ENCODE assay signal across 16 mouse cellular contexts in the genomic region with DNA sequence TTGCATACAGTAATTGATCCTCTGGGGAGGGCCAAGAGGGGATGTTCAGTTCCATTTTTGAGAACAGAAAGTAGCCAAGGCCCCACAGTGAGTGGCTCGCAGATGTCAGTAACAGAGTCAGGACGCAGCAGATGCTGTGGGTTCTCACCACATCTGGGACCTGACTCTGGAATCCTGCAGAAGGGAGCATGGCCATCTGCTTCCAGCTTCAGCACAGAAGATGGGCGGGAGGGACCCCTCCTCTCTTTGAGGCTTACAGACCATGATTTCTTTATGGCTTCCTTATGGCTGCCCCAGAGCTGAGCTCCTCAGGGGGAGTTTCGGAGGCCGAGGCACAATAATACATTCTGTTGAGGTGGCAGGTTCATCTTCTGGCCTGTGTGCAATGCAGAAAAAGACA.
A peak's percentile ranks its signal among the peaks of the same experiment; 100 is the strongest.
DNase-seq lines count a peak whose midpoint lies in the region; ATAC-seq lines count a peak whose summit lies in the region.
"Had no signal": no experiment of that assay in that cellular context is flagged by ENCODE, and none has a peak within 500 bp of the region (broad histone marks: within the 10 kb centered on the region; RNA-seq: fewer than 3 reads in every experiment).

No protein-coding gene starts in this region.

- no peaks in the 10 kb centered on the region for H3K27me3 ChIP-seq in midbrain, embryonic 14.5 days (ENCODE audit: control insufficient read depth, insufficient read depth, low read length)
- H3K27me3 ChIP-seq in midbrain, embryonic 11.5 days (ENCODE audit: control insufficient read depth, insufficient read depth, low read length) = no peaks in the 10 kb centered on the region
- H3K27me3 ChIP-seq in limb, embryonic 12.5 days = peaks cover 9% of the 10 kb centered on the region; the same call in 1 of the 2 replicates

- H3K9me3 ChIP-seq in midbrain, embryonic 14.5 days (ENCODE audit: control insufficient read depth, low read length) = no peaks in the 10 kb centered on the region
- no peaks in the 10 kb centered on the region for H3K9me3 ChIP-seq in midbrain, embryonic 11.5 days (ENCODE audit: control insufficient read depth, low read length)
- H3K9me3 ChIP-seq in limb, embryonic 12.5 days = no peaks in the 10 kb centered on the region

- whole genome bisulfite sequencing in midbrain, embryonic 14.5 days = 55% methylated on average over 5 of the region's 5 CpGs
- 71% methylated on average over 5 of the region's 5 CpGs for WGBS in midbrain, embryonic 11.5 days
- 13% methylated on average over 5 of the region's 5 CpGs for WGBS in limb, embryonic 12.5 days

- no peaks in the 10 kb centered on the region for H3K36me3 ChIP-seq in midbrain, embryonic 14.5 days (ENCODE audit: control insufficient read depth, insufficient read depth, low read length)
- H3K36me3 ChIP-seq in midbrain, embryonic 11.5 days (ENCODE audit: control insufficient read depth, insufficient read depth, low read length) = no peaks in the 10 kb centered on the region
- no peaks in the 10 kb centered on the region for H3K36me3 ChIP-seq in limb, embryonic 12.5 days

- peaks cover 4% of the 10 kb centered on the region for H3K4me1 ChIP-seq in midbrain, embryonic 14.5 days (ENCODE audit: control insufficient read depth, insufficient read depth, low read length)
- no peaks in the 10 kb centered on the region for H3K4me1 ChIP-seq in midbrain, embryonic 11.5 days (ENCODE audit: control insufficient read depth, insufficient read depth, low read length)
- H3K4me1 ChIP-seq in limb, embryonic 12.5 days (replicated peaks) = peaks cover 12% of the 10 kb centered on the region

- peak; percentile 6 for DNase-seq in embryo, embryonic 10 days (ENCODE audit: low spot score)
- DNase-seq in embryo, embryonic 9.5 days (ENCODE audit: extremely low spot score) = no peak
- peak; percentile 44 for DNase-seq in midbrain, embryonic 14.5 days
- DNase-seq in midbrain, embryonic 11.5 days (ENCODE audit: low spot score, missing footprints) = no peak
- no peak for DNase-seq in cerebellum, postnatal 25 days
- DNase-seq in cerebellum, adult 9-11 months = no peak
- no peak for DNase-seq in cerebellum, postnatal 36 days
- DNase-seq: cerebellum, adult 2 months; heart, postnatal 14 days; kidney, postnatal 14 days; lung, adult 18-20 months; right cerebral cortex, postnatal 4 days; thymus, postnatal 14 days had no signal

- H3K9ac ChIP-seq in midbrain, embryonic 14.5 days (replicated peaks; ENCODE audit: low read length) = no peak overlapping the region
- H3K9ac ChIP-seq in midbrain, embryonic 11.5 days (ENCODE audit: low read length) = no peak overlapping the region
- no peak overlapping the region for H3K9ac ChIP-seq in limb, embryonic 12.5 days (replicated peaks)

- no peak overlapping the region for H3K4me3 ChIP-seq in midbrain, embryonic 14.5 days (replicated peaks; ENCODE audit: low read depth, low read length)
- H3K4me3 ChIP-seq in midbrain, embryonic 11.5 days (ENCODE audit: low read depth, low read length) = no peak overlapping the region
- no peak overlapping the region for H3K4me3 ChIP-seq in limb, embryonic 12.5 days (replicated peaks)

- no peak overlapping the region for H3K4me2 ChIP-seq in midbrain, embryonic 14.5 days (ENCODE audit: low read length)
- H3K4me2 ChIP-seq in midbrain, embryonic 11.5 days = no peak overlapping the region
- H3K4me2 ChIP-seq in limb, embryonic 12.5 days = no peak overlapping the region

- 0 out of 2 replicates have a peak overlapping the region, but pooled peaks have one; percentile 16 for H3K27ac ChIP-seq in midbrain, embryonic 14.5 days (replicated peaks; ENCODE audit: low read depth, low read length)
- no peak overlapping the region for H3K27ac ChIP-seq in midbrain, embryonic 11.5 days (ENCODE audit: low read depth, low read length)
- H3K27ac ChIP-seq in limb, embryonic 12.5 days = no peak overlapping the region
- H3K27ac ChIP-seq: macrophage had no signal

- ATAC-seq in midbrain, embryonic 14.5 days (ENCODE audit: low FRiP score, low TSS enrichment) = no peak
- ATAC-seq in midbrain, embryonic 11.5 days (ENCODE audit: low FRiP score) = no peak
- ATAC-seq in limb, embryonic 12.5 days (ENCODE audit: insufficient number of reproducible peaks, insufficient read depth, low FRiP score, low TSS enrichment, low read depth) = peak; percentile 66
- ATAC-seq: intestine, embryonic 16.5 days had no signal

Comparison
In these comparisons a context has a peak if more than half of its experiments do, and no peak if none do; other contexts are left out.
1. DNase-seq: peak in embryo, embryonic 10 days (single experiment) and midbrain, embryonic 14.5 days (single experiment); none in embryo, embryonic 9.5 days (single experiment), midbrain, embryonic 11.5 days (single experiment), cerebellum, postnatal 25 days (0 of 2), cerebellum, adult 9-11 months (single experiment) and cerebellum, postnatal 36 days (0 of 2).